Mouse (Mus musculus) liver, adult 2 months (tissue): Measurements from ENCODE around the gene Nxph4.

Source experiments
- CTCF ChIP-seq: fragments of 200-500 bp; IDR thresholded peaks from 2 replicates; pipeline ENCODE4 v1.5.1; 2011; ENCODE audit warnings: low read depth, low read length, control low read depth
- POLR2A ChIP-seq: fragments of 200-500 bp; IDR thresholded peaks from 2 replicates; pipeline ENCODE4 v1.6.1; 2011; ENCODE audit warnings: low read length, control low read depth; ENCODE audit not compliant: insufficient read depth; ENCODE audit errors: extremely low read depth

DNA sequence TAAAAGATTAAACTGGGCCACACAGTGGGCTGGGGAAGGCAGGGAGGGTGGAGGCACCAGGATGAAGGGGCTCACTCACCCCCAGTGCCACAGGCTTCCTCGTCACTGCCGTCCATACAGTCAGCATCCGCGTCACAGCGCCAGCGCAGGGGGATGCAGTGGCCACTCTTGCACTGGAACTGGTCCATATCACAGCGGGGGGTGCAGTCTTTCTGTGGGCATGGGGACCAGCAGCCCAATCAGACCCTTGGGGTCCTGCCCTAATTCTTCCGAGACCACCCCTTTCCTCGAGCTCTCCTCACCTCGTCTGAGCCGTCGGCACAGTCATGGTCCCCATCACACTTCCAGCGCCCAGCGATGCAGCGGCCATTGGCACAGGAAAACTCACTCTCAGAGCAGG is 13.9 kb upstream of the Nxph4 start:
- TF ChIP-seq POLR2A (no peak), CTCF (no peak)
